Mouse (Mus musculus): ENCODE data around the gene Polr3gl. TPM values are rescaled to one million over a fixed set of nuclear protein-coding genes. Genes with fewer than 3 reads are reported as not detected.
A peak's percentile ranks its signal among the peaks of the same experiment; 100 is the strongest.

The Polr3gl gene
- polyA plus RNA-seq, 1 experiment from 2014 or later = 35.7 TPM

DNA sequence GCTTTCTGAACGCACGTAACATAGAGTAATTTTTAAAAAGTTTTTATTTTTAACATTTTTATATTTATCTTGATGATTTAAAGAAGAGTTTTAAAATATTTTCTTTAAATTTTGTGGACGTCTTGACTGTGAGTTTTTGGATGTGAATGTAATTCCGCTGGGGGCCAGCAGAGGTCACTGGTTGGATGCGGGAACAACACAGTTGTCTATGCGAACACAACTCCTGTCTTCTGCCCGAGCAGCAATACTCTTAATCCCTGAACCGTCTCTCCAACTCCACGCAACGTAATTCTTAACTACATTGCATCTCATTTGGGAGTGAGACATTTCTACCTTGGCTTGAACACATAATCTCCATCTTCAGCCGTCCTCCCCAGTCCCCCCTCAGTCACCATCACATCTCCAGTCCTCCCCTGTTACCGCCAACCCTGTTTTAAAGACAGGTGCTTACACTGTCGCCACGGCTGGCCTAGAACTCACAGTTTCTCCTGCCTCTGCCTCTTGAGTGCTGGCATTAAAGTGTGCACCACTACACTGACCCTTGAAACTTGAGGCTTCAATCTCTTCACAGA lies 46.5 kb downstream of the Polr3gl start:
- H3K9me3 ChIP-seq = no peaks in the 10 kb centered on the region
- no peak overlapping the region for H3K9ac ChIP-seq
- H3K4me2 ChIP-seq = peak overlapping the region; percentile 28
- H3K27me3 ChIP-seq (replicated peaks) = peaks cover 3% of the 10 kb centered on the region; the same call in 1 of the 2 replicates
- H3K4me1 ChIP-seq = 0 out of 2 replicates have a peak, but pooled peaks cover 2% of the 10 kb centered on the region
- peak; percentile 52 for ATAC-seq (replicated peaks)
- no peak overlapping the region for H3K27ac ChIP-seq
- H3K4me3 ChIP-seq = no peak overlapping the region
- no peaks in the 10 kb centered on the region for H3K36me3 ChIP-seq (replicated peaks)
- 7% methylated on average over 14 of the region's 14 CpGs for WGBS

DNA sequence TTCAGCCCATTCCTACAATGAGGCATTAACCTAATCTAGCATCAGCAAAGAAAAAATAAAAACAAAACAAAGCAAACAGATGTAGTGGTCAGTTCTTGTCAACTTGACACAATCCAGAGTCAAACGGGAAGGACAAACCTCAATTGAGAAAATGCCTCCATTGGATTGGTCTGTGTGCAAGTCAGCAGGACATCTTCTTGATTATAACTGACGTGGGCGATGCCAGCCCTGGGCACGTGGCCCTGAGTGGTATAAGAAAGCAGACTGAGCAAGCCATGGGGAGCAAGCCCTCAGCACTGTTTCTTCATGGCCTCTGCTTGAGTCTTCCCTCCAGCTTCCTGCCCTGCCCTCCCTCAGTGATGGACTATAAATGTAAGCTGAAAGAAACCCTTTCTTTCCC lies 47.1 kb downstream of the Polr3gl start:
- Histone ChIP-seq H3K9ac (no peak overlapping the region), H3K4me3 (no peak overlapping the region), H3K36me3 (replicated peaks) (no peaks in the 10 kb centered on the region), H3K4me1 (0 out of 2 replicates have a peak, but pooled peaks cover 2% of the 10 kb centered on the region), H3K9me3 (no peaks in the 10 kb centered on the region), H3K4me2 (no peak overlapping the region), H3K27me3 (replicated peaks) (peaks cover 7% of the 10 kb centered on the region; the same call in 1 of the 2 replicates), H3K27ac (no peak overlapping the region)
- ATAC-seq (replicated peaks) = no peak
- WGBS = 47% methylated on average over 4 of the region's 4 CpGs

DNA sequence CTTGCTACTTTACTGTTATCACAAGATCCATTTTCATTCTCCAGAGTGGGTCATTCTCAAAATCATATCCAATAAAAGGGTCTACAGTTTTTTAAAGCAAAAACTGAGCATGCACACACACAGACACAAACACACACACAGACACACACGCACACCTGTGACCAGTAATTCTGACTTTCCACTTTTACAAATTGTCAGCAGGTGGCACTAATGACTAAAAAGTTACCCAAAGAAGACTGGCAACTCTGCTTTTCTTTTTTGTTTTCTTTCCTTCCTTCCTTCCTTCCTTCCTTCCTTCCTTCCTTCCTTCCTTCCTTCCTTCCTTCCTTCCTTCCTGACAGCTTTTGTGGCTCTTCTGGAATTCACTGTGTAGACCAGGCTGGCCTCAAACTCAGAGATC lies 48.4 kb downstream of the Polr3gl start:
- peaks cover 7% of the 10 kb centered on the region; the same call in 1 of the 2 replicates for H3K27me3 ChIP-seq (replicated peaks)
- WGBS = 27% methylated on average over 1 of the region's 1 CpGs
- no peak overlapping the region for H3K4me2 ChIP-seq
- no peak overlapping the region for H3K9ac ChIP-seq
- H3K4me3 ChIP-seq = no peak overlapping the region
- no peaks in the 10 kb centered on the region for H3K9me3 ChIP-seq
- H3K4me1 ChIP-seq = peaks cover 6% of the 10 kb centered on the region; the same call in 1 of the 2 replicates
- no peak for ATAC-seq (replicated peaks)
- H3K27ac ChIP-seq = no peak overlapping the region
- H3K36me3 ChIP-seq (replicated peaks) = no peaks in the 10 kb centered on the region

DNA sequence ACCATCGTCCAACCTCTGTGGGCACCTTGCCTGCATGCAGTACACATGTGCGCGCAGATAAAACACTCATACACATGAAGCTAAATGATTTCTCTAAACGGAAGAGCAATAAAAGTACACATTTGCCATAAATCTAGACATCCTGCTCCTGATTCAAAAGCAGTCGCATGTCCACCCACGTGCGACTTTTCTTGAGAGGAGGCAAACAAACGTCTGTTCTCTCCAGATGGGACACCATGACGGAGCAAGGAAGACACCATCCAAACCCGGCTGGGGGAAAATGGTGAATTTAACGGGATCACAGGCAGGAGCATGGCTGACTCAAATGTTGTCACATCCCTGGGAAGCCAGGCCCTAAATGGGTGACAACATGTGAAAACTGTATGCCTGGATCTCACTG lies 50.6 kb downstream of the Polr3gl start:
- Histone ChIP-seq H3K4me1 (peaks cover 6% of the 10 kb centered on the region; the same call in 1 of the 2 replicates), H3K4me2 (no peak overlapping the region), H3K9ac (no peak overlapping the region), H3K27me3 (replicated peaks) (0 out of 2 replicates have a peak, but pooled peaks cover 7% of the 10 kb centered on the region), H3K4me3 (no peak overlapping the region), H3K27ac (no peak overlapping the region), H3K9me3 (no peaks in the 10 kb centered on the region), H3K36me3 (replicated peaks) (no peaks in the 10 kb centered on the region)
- WGBS = 88% methylated on average over 11 of the region's 11 CpGs
- ATAC-seq (replicated peaks) = no peak

DNA sequence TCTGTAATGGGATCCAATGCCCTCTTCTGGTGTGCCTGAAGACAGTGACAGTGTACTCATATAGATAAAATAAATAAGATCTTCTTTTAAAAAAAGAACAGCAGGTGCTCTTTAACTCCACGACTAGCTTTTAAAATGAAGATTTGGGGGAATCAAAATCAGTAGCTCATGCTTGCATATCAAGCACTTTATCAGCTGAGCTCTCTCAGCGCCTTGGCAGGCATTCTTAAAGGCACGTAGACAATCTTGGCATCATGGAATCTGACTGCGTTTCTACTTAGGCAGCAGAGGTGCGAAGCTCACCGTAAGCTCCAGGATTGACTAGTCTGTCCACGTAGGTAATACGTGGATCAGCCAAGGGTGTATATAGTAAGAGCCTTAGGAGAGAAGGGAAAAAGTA lies 51.4 kb downstream of the Polr3gl start:
- H3K27ac ChIP-seq = no peak overlapping the region
- peaks cover 4% of the 10 kb centered on the region; the same call in 1 of the 2 replicates for H3K4me1 ChIP-seq
- H3K27me3 ChIP-seq (replicated peaks) = 0 out of 2 replicates have a peak, but pooled peaks cover 7% of the 10 kb centered on the region
- 80% methylated on average over 8 of the region's 8 CpGs for WGBS
- H3K4me3 ChIP-seq = no peak overlapping the region
- H3K36me3 ChIP-seq (replicated peaks) = no peaks in the 10 kb centered on the region
- H3K4me2 ChIP-seq = no peak overlapping the region
- no peaks in the 10 kb centered on the region for H3K9me3 ChIP-seq
- no peak for ATAC-seq (replicated peaks)
- H3K9ac ChIP-seq = no peak overlapping the region

DNA sequence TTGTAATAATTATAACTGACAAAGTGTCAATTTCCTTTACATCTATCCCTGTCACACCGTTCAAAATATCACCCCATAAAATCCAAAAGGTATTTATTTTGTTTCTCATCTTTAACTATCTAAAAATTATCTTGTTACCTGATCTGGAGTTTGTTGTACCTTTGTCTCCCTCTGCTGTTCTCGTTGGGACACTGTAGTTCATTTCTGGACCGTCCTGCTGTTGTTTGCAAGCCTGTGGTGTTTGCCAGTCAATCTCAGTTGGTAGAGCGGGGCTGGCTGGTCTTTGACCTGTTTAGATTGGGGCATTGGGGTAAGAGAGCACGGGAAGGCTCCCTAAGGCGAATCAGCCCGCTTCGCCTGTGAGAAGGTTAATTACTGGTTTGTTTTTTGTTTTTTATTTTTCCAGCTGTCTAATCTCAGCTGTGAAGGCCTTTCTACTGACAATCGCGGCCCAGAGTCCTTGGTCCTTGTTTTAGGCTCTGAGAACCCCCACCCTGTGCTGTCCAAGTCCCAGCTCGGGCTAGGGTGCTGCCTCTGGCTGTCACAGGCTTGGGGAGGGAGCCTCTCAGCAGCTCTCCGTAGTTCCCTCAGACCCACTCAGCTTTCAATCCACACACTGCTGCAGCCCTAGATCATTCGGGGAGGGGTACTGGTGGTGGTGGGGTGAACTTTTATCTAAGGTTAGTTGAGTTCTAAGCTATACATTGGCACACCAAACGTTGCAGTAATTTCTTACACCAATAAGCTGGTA lies 52.5 kb downstream of the Polr3gl start:
- Histone ChIP-seq H3K36me3 (replicated peaks) (no peaks in the 10 kb centered on the region), H3K27me3 (replicated peaks) (0 out of 2 replicates have a peak, but pooled peaks cover 7% of the 10 kb centered on the region), H3K9me3 (no peaks in the 10 kb centered on the region), H3K9ac (0 out of 2 replicates have a peak overlapping the region, but pooled peaks have one; percentile 6), H3K4me2 (no peak overlapping the region), H3K4me1 (peaks cover 4% of the 10 kb centered on the region; the same call in 1 of the 2 replicates), H3K4me3 (no peak overlapping the region), H3K27ac (no peak overlapping the region)
- 19% methylated on average over 14 of the region's 14 CpGs for WGBS
- ATAC-seq (replicated peaks) = 0 out of 2 replicates have a peak, but pooled peaks have one; percentile 24

DNA sequence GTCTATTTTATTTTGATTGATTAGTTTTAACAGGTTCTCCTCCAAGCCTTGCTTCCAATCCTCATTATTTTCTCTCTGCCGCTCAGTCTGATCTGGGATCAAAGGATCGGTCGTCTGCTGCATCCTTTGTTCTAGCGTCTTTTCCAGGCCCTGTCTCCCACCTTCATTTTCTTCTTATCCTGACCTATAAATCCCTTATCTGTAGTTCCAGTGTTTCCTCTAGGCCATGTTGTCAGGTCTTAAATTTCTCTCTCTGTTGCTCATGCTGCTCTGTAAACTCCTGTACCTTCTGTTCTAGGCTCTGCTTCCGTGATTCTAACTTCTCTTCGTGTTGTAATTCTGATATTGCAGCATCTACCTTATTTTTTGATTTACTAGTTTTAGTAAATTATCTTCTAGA lies 53.2 kb downstream of the Polr3gl start:
- Histone ChIP-seq H3K9me3 (no peaks in the 10 kb centered on the region), H3K4me3 (no peak overlapping the region), H3K4me1 (peaks cover 4% of the 10 kb centered on the region; the same call in 1 of the 2 replicates), H3K27me3 (replicated peaks) (0 out of 2 replicates have a peak, but pooled peaks cover 5% of the 10 kb centered on the region), H3K9ac (0 out of 2 replicates have a peak overlapping the region, but pooled peaks have one; percentile 12), H3K36me3 (replicated peaks) (no peaks in the 10 kb centered on the region), H3K27ac (no peak overlapping the region), H3K4me2 (no peak overlapping the region)
- 23% methylated on average over 6 of the region's 6 CpGs for WGBS
- ATAC-seq (replicated peaks) = no peak

DNA sequence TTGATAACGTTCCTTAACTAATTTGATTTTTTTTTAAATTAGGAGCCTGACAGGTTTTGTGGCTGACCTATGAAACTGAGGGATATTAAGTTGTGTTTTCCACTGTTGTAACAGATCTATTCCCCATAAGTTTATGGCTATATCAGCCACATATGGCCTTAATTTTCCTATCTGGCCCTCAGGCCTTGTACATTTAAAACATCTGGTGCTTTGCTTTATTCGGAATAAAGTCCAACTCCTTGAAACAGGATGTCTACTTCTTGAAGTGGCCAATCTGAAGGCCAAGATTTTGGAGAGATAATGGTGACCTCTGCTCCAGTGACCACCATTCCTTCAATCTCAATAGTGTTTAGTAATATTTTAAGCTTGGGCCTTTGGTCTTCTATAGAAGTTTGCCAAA lies 54.7 kb downstream of the Polr3gl start:
- no peak for ATAC-seq (replicated peaks)
- H3K27ac ChIP-seq = no peak overlapping the region
- peaks cover 4% of the 10 kb centered on the region; the same call in 1 of the 2 replicates for H3K4me1 ChIP-seq
- H3K27me3 ChIP-seq (replicated peaks) = 0 out of 2 replicates have a peak, but pooled peaks cover 5% of the 10 kb centered on the region
- H3K4me2 ChIP-seq = no peak overlapping the region
- no peaks in the 10 kb centered on the region for H3K9me3 ChIP-seq
- 85% methylated on average over 2 of the region's 2 CpGs for WGBS
- no peak overlapping the region for H3K4me3 ChIP-seq
- no peak overlapping the region for H3K9ac ChIP-seq
- no peaks in the 10 kb centered on the region for H3K36me3 ChIP-seq (replicated peaks)

DNA sequence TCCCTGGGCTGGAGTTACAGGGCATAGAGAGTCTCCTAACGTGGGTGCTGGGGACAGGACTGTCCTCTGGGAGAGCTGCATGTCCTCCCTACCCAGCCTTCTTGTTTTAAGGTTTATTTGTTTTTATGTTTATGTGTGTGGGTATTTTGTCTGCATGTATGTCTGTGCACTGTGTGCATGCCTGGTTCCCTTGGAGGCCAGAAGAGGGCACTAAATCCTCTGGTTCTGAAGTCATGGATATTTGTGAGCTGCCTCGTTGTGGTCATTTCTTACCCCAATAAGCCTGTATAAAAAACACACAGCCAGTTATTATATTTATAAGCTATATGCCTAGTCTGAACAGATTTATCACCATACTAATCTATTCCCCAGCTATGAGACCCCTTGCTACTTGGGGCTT lies 59.7 kb downstream of the Polr3gl start:
- 57% methylated on average over 2 of the region's 2 CpGs for WGBS
- no peak for ATAC-seq (replicated peaks)
- Histone ChIP-seq H3K4me2 (no peak overlapping the region), H3K4me3 (no peak overlapping the region), H3K27ac (no peak overlapping the region), H3K4me1 (no peaks in the 10 kb centered on the region), H3K9me3 (no peaks in the 10 kb centered on the region), H3K9ac (no peak overlapping the region), H3K36me3 (replicated peaks) (no peaks in the 10 kb centered on the region), H3K27me3 (replicated peaks) (0 out of 2 replicates have a peak, but pooled peaks cover under 1% of the 10 kb centered on the region)

DNA sequence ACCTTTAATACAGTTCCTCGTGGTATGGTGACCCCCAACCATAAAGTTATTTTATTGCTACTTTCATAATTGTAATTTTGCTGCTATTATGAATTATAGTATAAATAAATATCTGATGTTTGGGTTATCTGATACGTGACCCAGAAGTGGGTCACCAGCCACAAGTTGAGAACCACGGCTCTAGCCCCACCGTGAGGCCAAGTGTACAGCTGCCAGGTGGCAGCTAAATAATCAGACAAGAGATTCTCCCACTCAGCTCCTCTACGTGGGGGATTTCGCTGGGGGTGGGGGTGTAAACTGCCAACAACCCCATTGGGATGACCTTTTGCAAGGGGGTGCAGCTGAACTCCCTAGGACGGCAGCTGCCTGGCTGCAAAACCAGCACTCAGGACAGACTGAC lies 61.9 kb downstream of the Polr3gl start:
- Histone ChIP-seq H3K4me3 (no peak overlapping the region), H3K27ac (no peak overlapping the region), H3K9ac (no peak overlapping the region), H3K4me1 (peaks cover 7% of the 10 kb centered on the region), H3K27me3 (replicated peaks) (peaks cover 19% of the 10 kb centered on the region; the same call in 1 of the 2 replicates), H3K4me2 (no peak overlapping the region), H3K9me3 (no peaks in the 10 kb centered on the region), H3K36me3 (replicated peaks) (no peaks in the 10 kb centered on the region)
- WGBS = 69% methylated on average over 7 of the region's 7 CpGs
- no peak for ATAC-seq (replicated peaks)

DNA sequence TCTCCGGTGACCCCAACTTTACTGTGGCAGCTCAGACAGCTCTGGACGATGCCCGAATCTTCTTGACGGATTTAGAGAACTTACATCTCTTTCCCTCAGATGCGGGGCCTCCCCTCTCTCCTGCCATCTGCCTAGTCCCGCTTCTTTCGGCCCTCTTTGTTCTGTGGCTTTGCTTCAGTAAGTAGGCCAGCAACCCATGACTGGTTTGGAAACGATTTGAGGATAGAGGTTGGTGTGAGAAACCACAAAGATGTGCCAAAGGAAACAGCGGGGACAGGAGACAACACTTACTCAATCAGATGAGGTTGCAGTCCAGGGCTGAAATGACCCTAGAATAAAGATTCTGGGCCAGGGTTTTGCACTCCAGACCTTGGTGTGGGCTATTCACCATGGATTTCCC lies 65.5 kb downstream of the Polr3gl start:
- no peaks in the 10 kb centered on the region for H3K9me3 ChIP-seq
- H3K27ac ChIP-seq = no peak overlapping the region
- 35% methylated on average over 9 of the region's 9 CpGs for WGBS
- H3K36me3 ChIP-seq (replicated peaks) = no peaks in the 10 kb centered on the region
- ATAC-seq (replicated peaks) = no peak
- H3K4me1 ChIP-seq = peaks cover 12% of the 10 kb centered on the region
- no peak overlapping the region for H3K4me3 ChIP-seq
- peaks cover 30% of the 10 kb centered on the region for H3K27me3 ChIP-seq (replicated peaks)
- 0 out of 2 replicates have a peak overlapping the region, but pooled peaks have one; percentile 7 for H3K4me2 ChIP-seq
- H3K9ac ChIP-seq = no peak overlapping the region
